Mouse (Mus musculus) hematopoietic stem cell, adult 5-6 weeks (primary cell): ENCODE results near the gene Stam2. TPM values are rescaled to one million over a fixed set of nuclear protein-coding genes. Genes with fewer than 3 reads are reported as not detected.
A peak's percentile ranks its signal among the peaks of the same experiment; 100 is the strongest.

ENCODE experiments used
- ATAC-seq, 2 experiments: fragments of 125-278 bp in 1 of 2; replicated peaks in 1 of 2; 2 replicates each; pipeline ENCODE4 v1.8.0; 2016 to 2017; ENCODE audit warnings: inconsistent platforms in 2 of 2, mild to moderate bottlenecking in 2 of 2, moderate number of reproducible peaks in 2 of 2, low read depth in 1 of 2, moderate TSS enrichment in 1 of 2; ENCODE audit not compliant: low FRiP score in 2 of 2, poor library complexity in 2 of 2, severe bottlenecking in 2 of 2, insufficient read depth in 1 of 2, low TSS enrichment in 1 of 2
- total RNA-seq: library from RNA; stranded (forward); fragments of 172-1452, 232-1000 nt; gene quantifications from 2 replicates; pipeline ENCODE4 v1.2.3, GENCODE M21; 2017

The Stam2 gene
- 18.7 and 26.4 TPM in 2 replicates for total RNA-seq

DNA sequence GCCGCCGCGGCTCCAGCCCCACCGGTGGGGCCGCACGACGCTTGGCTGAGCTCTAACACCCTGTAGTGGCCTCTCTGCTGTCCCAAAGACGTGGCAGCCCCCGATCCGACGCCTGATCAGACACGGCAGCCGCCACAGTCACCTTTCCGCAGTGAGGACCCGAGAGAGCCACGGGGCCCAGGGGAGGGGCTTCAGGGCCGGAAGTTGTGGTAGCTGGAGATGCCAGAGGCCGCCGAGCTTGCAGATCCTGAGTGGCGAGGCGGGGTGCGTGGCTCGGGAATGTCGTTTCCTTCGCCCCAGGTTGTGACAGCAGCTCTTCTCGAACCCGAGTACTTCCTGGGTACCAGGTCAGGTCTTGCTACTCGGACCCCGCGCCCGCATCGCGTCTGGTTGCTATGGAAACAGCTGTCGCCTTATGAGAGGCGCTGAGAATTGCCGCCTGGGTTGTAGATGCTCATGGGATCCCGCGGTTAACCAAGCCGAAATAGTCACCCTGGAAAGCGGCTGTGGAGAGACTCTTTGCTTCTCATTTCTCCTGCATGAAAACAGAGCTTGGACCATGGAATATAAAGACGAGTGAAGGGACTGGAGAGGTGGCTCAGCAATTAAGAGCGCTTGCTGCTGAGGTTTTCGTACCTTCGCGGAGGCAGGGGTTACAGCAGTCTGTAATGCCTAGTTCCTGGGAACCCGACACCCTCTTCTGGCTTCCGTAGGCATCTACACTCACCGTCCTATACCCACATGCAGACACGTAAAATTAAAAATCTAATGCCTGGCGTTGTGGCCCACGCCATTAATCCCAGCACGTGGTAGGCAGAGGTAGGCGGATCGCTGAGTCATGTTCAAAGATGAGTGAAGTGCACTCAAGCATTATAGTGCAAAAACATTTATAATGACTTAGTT lies at the start of gene Stam2:
Gene Stam2 (minus strand): TSS at position 26 of the 903 bp plus-strand sequence.
- ATAC-seq = peak; percentile 81 to 93

DNA sequence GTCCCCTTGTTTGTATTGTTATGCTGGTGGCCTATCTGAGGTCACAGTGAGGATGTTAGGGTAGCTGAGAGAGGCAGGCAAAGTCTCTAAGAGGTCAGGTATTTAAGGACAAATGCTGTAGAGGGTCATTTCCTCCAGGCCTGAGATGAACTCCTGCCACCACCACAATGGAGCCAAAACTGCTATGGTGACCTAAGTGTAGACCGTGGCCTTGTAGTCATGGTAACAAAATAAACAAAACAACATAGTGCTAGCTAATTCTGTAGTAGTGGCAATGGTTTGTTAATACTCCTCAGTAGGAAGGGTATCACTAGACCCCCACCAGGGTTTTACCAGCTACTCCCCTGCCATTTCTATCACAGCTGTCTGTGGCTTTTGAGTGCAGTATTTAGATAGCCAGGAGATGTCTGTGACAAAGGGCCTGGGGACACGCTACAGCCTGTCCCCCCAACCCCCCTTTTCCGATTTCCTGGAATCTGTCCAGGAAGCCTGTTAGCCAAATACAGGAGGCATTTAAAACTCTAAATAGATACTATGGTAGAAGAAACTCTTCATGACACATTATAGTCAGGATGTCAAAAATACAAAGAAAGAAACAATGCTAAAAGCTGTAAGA lies 43.1 kb upstream of the Stam2 start:
- ATAC-seq = 0 out of 4 replicates have a peak, but pooled peaks of 1 of the 2 experiments have one; percentile 10

DNA sequence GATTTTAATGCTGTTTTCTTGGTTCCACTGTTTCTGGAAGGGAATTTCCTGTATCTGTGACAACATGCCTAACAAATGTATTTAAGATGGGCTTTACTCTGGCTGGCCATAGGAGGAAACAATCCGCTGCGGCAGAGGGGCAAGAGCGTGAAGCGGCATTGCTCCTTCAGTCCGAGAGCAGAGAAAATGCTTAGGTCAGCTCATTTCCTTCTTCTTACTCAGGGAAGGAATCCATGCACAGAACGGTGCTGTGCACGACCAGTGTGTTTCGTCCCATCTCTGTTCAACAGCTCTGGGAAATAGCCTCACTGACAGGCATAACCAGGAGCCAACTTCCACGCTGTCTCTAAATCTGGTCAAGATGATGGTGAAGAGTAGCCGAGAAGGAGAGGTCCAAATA lies 37.9 kb upstream of the Stam2 start:
- ATAC-seq = no peak

DNA sequence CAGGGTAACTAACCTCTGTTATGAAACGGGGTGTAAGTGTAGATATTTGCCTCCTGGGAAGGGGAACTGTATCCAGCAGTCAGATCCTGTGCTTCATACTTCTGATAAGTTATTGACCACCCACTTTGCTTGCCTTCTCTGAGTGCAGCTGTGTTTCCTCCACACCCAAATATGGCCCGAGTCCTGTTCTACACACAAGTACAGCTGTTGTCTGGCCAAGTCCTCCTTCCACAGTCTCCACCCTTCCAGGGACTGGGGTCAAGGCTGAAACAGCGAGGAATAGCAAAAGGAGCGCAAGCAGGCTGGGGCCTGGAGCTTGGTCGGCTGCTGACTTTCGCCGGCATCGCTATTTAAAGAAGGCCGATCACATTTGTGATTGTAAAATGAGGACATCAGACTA lies 37.3 kb upstream of the Stam2 start:
- no peak for ATAC-seq

DNA sequence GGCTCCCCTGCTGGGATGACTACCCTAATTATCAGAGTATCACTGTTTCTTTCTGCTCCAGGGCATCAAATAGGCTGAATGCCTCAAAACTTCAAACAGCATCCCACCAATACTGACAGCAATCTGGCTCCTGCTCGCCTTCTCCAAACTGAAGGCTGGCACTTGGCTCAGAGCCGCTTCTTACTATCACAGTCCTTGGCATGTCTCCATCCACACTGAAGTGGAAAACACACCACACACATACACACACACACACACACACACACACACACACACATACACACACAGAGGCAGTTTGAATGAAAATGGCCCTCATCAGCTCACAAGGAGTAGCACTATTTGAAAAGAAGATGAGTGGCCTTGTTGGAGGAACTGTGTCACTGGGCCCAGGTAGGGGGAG lies 35.8 kb upstream of the Stam2 start:
- no peak for ATAC-seq

DNA sequence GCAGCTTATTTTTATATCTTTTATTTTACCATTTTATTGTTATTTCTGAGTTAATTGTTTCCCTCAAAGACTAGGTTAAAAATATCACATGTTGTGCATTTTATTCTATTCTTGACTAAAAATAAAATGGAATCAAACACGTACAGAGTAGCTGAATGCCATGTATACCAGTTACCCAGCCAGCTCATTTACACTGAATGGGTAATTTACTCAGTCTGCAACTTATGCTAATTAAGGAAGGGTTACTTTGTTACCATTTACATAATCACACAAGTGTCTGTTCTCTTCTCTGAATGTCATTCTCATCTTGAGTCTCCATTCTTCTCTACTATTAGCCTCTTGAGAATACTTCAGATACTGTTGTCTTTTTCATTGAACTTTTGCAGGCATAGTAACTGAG lies 32.3 kb upstream of the Stam2 start:
- ATAC-seq = no peak

DNA sequence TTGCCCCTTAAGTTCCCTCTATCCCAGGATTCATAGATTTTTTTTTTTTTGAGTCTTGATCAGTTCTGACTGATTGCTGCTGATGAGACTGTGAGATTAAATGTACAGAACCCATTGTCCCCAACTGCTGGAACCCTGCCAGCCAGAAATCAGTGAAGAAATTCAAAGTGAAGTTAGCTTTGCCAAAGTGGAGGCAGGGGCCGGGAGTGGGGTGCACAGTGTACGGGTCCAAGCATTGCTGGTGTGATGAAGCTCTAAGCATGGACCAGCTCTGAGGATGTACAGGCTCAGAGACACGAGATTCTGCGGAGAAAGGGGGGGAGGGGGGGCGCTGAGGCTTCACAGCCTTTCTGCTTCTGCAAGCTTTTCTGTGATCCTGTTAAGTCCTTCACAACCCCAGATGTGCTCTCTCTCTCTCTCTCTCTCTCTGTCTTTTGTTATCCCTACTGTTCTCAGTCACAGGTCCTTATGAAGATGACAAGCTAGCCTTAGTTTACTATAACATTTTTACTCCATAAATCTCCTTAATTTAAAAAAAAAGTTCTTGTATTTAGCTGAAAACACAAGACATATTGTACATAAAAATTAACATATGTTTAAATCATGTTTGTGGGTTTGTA lies 30.8 kb upstream of the Stam2 start:
- ATAC-seq = no peak

DNA sequence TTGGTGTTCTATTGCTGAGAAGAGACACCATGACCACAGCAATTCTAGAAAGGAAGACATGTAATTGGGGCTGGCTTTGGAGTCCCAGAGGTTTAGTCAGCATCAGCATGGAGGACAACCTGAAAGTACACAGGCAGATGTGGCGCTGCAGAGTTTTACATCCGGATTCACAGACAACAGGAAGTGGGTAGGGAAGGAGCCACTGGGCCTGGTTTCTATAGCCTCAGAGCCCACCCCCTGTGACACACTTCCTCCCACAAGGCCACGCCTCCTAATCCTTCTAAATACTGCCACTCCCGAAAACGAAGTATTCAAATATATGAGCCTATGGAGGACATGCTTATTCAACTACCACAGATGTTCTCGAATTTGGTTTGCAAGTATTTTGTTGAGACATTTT lies 23.0 kb upstream of the Stam2 start:
- no peak for ATAC-seq

DNA sequence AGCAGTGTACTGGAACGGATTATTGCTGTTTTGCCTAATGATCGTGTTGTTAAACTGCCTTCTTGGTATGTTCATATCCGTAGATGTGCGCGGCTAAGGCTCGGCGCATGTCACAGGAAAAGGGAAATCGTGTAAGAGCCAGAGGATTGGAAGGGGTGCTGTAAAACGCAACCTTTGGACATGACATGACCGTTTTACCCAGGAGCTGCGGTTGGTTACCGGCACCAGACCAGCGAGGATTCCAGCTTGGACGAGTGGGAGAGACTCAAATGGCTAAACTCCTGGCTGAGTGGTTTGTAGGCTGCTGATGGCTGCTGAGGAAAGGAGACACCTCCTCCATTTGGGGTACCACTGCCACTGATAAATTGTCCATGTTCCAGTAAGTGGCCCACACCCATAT lies 21.8 kb upstream of the Stam2 start:
- ATAC-seq = no peak

DNA sequence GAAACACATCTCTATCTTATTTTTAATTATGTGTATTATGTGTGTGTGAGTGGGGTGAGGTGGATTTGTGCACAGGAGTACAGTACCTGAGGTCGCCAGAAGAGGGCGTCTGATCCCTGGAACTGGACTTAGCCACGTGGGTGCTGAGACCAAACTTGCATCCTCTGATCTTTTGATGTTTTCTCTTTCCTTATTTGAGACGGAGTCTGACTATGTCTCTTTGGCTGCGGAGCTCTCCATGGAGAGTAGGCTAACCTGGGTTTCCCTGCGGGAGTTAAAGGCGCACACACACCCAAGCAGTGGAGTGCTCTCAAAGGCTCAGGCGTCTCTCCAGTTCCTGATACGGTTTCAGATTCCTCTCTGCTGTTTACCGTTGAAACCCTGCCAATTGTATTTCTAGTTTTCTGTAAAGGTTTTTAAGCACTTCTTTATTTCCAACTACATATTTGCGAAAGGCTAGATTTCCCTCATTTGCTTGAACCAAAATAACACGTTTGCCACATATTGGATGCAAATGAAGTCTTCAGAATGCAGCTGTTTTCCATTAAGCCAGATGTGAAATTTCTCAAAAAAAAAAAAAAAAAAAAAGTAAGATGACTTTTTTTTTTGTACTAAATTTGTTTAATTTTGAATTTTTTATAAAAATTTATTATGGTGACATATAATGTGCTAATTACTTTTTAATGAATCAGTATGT lies 21.1 kb upstream of the Stam2 start:
- peak; percentile 69 to 86 for ATAC-seq

DNA sequence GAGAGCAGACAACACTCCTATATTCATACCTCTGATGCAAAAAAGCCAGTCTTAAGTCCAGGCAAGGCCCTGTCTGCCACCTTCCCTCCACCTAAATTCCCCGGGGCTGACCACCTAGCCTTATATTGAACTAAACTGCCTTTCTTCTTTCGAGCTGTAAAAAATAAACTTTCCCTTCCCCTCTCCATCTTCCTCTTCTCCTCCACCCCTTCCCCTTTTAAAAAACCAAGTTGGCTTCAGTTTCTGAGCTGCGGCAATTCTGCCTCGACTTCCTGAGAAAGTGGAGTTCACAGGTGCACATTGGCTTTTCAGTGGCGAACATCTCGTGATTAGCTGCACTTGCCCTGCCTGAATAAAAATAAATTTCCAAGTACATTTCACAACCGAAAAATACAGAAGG lies 20.4 kb upstream of the Stam2 start:
- peak; percentile 26 to 50; a peak in 3 of 4 replicates for ATAC-seq

DNA sequence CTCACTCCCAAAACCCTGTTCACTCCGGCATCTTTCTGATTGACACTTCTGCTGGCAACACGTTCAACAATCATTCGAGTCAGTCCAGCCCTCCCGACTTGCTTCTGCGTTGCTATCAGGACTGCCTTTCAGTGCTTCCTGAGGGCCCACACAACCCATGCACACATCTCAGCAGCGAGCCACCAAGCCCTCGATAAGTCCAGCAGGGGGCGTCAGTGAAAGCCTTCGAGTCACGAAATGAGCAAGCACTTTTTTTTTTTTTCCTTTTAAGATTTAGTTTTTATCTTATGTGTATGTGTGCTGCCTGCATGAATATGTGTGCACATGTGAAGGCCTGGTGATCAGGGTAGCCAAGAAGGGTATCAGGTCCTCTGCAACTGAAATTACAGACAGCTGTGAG lies 16.5 kb upstream of the Stam2 start:
- peak; percentile 36 to 44; a peak in 2 of 4 replicates for ATAC-seq

DNA sequence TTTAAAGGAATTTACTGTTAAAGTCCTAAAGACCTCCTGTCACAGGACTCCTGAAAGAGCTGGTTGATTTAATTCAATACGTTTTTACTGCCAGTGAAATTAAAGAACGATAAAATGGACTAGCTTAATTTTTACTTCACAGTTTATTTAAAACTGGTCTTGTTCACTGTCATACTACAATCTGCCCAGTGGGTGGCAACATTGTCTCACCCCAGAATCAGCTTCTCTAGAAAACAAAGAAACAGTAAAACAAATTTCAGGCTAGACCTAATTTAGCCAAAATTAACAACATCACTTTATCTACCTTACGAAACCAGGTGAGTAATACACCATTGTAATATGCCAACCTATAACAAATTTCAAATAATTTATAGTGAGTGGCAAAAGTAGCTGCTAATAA lies 14.6 kb upstream of the Stam2 start:
- peak; percentile 49 to 56; a peak in 2 of 4 replicates for ATAC-seq

DNA sequence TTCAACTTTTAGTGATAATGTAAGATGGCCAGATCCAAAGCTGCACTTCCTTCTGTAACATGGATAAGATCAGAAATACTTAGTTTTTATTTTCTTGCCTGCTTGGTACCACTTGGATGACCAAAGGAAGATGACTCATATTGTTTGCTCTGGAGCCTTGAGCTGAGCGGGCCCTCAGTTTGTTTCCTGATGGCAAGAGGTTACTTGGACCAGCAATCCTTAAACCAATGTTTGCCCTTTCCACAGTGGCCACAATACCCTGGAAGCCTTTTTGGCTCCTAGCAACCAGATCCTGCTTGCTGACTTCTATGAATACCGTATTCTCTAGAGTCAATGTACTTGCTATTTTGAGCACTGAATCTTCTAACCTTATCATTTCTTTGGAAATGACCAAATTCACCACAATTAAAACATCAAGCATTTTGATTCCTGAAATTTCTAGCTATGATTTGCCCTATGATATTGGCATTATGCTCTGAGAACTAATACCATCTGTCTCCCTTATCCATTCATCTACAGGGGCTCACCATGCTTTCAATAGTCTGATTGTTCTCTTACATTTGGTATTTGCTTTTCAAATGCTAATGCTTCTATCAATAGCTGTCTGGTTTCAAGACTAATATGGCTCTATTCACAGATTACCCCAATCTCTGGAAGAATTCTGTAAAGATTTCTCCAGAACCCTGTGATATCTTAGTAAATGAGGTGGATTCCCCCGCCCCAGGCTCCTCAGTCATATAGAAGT lies 11.7 kb upstream of the Stam2 start:
- no peak for ATAC-seq

DNA sequence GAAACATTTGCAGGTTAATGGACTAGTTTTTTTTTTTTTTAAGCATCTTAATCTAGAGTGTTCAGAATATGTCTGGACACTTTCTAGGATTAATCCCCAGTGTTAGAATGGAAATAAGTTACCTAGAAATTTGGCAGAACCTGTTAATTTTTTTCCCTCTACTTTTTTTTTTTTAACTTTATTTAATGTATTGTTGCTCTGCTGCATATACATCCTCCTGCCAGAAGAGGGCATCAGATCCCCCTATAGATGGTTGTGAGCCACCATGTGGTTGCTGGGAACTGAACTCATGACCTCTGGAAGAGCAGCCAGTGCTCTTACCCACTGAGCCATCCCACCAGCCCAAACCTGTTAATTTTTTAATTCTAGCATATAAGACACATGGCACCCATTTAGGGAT lies 2.0 kb upstream of the Stam2 start:
- no peak for ATAC-seq

DNA sequence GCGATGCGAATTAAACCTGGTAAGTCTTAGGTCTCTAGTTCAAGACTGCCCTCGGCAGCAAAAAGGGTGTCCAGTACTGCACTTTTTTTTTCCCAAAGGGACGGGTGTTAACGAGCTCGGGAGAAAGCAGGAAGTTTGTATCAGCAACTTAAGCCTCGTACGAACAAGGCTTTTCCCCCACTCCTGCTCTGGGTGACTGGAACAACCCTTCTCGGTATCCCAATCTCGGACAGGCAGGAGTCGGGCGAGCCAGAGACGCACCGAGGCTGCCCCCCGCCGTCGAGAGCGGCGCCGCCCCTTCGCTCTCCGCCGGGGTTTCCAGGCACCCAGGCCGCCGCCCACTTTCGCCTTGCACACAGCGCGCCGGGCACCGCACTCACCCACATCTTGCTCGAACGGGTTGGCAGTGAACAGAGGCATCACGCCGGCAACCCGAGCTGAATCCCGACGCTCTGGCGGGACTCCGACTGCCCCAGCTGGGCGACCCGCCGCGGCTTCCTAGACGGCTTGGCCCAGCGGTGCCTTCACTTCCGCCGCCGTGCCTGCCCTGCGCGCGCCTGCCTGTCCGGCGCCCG lies 313 bp downstream of the Stam2 start:
- ATAC-seq = peak; percentile 60 to 70

DNA sequence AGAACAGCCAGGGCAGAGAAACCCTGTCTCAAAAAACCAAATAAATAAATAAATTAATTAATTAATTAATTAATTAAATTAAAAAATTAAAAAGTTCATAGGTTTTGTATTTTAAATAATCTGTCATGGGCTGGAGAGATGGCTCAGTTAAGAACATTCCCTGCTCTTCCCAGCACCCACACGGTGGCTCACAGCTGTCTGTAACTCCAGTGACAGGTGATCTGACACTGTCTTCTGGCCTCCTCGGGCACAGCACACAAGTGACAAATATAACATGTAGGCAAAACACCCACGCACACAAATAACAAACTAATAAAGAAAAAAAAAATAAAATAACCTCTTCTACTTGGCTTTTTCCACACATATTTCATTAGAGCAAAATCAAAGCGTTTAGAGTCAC lies 1.5 kb downstream of the Stam2 start:
- ATAC-seq = no peak
